Mouse (Mus musculus): ENCODE measurements around the gene Trim39.

Gene Trim39

DNA sequence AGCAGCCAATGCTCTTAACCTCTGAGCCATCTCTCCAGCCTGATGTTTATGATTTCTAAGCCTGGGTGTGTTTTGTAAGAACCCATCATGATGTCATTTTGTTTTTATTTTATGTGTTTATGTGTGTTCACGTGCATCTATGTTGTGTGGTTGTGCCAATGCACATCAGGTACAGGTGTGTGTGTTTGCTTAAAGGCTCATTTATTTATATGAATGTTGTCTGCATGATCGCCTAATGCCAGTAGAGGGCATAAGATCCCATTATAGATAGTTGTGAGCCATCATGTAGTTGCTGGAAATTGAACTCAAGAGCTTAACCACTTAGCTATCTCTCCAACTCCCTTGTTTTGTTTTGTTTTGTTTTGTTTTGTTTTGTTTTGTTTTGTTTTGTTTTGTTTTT, 26.3 kb downstream of the Trim39 start:
- no peak for DNase-seq

DNA sequence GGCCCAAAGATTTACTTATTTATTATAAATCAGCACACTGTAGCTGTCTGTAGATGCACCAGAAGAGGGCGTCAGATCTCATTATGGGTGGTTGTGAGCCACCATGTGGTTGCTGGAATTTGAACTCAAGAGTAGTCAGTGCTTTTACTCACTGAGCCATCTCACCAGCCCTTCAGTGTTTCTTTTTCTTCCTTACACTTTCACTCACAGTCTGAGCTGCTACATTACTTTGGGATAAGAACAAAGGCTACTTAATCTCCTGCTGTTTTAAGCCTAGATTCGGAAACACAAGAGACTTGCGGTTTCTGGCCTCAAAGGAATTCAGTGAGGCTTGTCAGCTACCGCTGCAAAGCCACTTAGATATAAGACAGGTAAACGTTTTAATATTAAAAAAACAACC, 28.0 kb downstream of the Trim39 start:
- DNase-seq = no peak

DNA sequence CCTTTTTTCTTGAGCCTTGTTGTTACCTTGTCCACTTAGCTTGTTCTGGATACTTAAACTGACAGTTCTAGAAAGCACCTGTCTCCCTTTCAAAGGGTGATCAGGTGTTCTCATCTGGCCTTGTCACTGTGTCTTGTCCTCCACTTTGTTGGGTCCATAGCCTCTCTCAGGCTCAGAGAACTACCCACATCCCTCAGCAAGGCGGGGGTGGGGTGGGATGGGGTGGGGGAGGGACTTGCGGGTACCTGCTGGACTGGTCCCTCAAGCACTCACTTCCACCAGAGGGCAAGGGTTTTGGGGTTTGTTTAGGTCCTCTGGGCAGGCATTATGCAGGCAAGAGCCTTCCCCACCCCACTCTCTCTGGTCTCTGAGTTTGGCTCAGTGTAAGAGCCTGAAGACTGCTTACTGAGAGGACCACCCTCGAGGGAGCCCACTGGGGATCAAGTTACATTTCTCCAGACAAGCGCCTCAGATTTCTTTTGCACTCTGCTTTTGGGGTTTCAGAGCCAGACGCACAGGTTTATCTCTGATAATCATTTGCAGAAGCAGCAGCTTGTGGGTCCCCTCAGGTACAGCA, 31.3 kb downstream of the Trim39 start:
- no peak for DNase-seq

DNA sequence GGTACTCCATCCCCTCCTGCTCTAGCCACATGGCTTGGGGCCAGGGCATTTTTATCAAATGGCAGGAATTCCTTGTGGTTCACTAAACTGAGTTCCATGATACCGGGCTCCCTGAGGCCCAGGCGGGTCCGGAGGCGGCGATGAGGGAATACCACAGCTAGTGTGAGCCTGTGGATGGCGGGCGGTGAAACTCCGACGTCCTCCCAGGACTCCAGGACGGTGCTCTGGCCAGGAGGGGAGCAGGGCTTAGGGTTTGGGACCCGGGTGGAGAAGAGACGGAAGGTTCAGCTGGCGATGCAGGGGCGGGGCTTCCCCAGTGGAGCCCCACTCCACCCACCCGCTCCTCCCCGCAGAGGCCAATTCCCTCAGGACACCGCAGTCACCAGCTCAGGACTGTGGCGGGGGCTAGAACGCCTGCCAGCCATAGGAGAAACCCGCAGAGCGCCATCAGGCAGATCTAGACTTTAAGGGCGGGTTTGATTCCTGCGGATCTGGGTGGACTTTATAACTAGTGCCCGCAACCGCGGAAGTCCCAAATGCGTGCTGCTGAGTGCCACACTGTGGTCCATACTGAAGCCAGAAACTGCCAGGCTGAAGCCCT, 34.6 kb downstream of the Trim39 start:
- DNase-seq = no peak

DNA sequence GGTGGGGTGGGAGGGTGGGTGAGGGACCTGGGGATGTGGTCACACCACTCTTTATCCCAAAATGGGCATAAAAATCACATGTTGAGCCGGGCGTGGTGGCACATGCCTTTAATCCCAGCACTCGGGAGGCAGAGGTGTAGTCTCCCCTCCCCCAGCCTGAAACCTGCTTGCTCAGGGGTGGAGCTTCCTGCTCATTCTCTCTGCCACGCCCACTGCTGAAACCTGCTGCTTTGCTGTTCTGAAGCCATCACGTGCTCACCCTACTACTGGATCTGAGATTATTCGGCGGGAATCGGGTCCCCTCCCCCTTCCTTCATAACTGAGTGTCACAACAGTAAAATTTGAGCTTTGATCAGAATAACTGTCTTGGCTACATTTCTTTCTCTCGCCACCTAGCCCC, 36.7 kb downstream of the Trim39 start:
- peak; percentile 75 for DNase-seq

DNA sequence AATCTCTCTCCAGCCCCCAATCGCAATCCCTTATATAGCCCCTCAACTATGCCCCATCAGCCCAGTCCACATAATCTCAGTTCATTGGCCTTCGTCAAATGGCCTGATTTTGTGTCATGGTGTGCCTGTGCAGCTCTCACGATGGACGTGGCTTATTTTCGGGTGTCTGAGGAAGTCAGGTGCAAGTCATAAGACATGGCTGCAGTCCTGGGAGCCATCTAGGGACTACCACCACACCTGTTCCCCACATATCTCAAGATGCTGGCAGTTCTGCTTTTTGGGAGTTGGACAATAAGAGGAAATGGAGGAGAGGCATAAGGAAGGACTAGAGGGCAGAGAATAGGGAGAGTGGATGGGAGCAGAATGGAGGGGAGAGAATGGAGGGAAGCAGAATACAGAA, 38.5 kb downstream of the Trim39 start:
- no peak for DNase-seq

DNA sequence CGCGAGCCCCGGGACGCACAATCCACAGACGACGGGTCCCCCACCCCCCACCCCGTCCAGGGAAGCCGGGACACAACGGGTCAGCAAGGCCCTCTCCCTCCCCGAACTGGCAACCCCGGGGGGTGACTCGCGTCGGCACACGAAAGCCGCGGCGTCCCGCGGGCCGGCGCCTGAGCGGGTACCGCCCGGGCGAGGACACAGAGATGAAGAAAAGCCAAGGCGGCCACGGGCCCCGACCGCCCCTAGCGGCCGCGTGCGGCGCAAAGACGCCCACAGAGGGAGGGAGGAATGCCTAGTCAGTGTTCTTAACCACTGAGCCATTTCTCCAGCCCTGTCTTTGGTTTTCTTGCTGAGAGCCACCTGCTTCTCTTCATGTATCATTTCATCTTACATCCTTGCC, 40.7 kb downstream of the Trim39 start:
- peak; percentile 85 for DNase-seq

DNA sequence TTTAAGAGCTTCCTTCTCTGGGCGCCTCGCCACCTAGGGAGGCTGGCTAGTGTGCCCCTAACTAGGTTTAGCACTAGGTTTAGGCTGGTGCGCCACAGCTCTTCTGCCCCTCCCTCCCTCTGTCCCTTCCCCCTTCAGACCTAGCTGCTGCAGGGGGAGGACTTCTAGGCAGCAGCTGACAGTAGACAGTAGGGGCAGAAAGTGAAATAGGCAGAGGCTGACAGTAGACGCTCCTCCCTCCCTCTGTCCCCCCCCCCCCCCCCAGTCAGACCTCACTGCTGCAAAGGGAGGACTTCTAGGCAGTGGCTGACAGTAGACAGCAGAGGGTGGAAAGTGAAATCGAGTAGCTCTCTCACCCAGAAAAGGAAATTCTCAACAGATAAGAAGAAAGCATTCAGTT, 43.0 kb downstream of the Trim39 start:
- DNase-seq = peak; percentile 45

DNA sequence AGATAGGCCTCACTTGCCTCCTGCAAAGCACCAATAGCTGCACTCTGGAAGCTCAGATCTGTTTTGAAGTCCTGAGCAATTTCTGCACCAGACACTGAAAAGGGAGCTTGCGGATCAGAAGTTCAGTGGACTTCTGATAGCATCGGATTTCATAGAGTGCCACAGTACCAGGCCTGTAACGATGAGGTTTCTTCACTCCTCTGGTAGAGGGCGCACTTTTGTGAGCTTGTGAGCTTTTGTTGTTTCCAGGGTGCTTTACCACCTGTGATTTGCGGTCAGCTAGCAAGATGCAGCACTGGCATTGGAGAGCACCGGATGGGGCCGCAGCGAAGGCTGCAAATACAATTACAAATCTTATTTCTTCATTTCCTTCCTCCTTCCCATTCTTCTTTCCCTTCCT, 45.1 kb downstream of the Trim39 start:
- DNase-seq = peak; percentile 77

DNA sequence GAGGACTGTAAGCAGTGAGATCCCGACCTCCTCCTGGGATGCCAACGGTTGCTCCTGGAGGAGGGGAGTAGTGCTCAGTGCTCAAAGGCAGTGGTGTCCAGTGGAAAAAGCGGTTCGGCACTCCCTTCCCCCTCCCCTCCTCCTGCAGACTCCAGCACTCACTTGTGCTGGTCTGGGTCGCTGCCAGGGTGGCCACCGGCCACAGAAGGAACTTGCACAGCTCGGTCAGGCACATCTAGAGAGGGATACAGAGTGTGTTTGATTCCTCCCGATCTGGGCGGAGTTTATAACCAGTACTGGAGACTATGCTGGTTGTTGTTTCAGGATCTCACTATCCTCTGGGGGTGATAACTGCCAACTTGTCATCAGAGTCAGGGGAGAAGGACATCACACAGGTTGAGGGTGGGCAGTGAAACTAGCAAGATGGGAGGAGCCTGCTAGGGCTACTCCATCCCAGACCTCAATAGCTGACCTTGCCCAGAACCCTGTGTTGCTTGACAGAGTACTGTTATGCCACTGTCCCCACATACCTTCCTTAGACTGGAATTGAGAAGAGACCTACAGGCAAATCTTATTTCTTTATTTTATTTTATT, 46.7 kb downstream of the Trim39 start:
- no peak for DNase-seq

DNA sequence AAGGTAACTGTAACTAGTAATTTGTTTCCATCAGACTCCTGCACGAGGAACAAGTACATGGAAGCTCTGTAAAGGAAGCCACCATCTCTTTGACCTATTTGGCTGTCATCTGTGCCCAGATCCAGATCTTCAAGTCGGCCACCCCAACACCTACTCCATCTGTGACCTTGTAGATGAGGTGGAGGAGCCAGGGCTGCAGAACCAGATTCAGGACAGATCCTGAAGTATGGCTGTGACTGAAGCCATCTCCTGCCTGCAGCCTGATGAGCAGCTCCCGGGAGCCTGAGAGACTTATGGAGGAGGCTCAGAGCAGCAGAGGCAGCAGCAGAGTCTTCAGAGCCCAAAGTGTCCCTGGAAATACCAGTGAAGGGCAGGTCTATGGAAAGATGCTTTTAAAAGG, 47.6 kb downstream of the Trim39 start:
- DNase-seq = no peak

DNA sequence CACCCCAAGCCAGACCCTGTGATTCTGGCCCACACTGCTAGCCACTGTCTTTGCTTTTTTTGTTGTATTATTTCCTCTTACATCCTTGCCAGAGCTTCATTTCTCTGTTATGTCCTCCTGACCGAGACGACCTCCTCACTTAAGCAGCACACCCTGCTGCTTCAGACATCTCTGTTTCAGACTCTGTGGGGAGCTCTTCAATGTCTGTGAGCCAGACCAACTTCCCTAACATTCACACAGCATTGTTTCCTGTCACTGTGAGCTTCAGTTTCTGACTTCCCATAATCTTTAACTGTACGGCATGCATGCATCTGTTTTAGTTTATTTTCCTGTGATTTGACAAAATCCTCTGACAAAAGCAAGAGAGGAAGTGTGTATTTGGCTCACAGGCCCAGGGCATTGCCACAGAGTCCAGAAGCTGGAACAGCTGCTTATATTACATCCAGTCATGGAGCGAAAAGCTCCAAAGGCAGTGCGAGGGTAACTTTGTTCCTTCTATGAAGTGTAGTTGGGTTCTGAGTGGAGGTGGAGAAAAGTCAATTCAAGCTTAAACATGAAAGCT, 53.4 kb downstream of the Trim39 start:
- DNase-seq = no peak

DNA sequence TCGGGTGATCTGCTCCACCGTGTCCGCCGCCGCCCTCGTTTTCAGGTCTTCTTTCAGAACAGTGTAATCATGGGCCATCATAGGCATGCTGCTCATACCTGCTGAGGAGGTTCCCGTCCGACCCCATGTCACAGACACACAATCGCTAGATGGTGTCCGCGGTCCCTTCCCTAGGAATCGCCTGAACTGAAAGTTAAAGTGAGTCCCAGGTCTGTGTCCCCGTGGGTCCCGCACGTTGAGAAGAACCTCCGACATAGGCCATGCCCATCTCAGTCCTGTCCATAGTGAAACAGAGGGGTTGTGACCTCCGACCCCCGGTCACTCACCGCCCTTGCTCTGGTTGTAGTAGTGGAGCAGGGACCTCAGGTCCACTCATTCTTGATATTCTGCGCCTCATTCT, 56.5 kb downstream of the Trim39 start:
- no peak for DNase-seq

Data from thymus, postnatal 25 days (tissue).